Mouse (Mus musculus) myocyte (in vitro differentiated cells): ENCODE data around the gene Tmem269. TPM values are rescaled to one million over a fixed set of nuclear protein-coding genes. Genes with fewer than 3 reads are reported as not detected.
A peak's percentile ranks its signal among the peaks of the same experiment; 100 is the strongest.

Experiments
- H3K27me3 ChIP-seq: one replicate; pipeline ENCODE4 v1.6.1; 2011; ENCODE audit not compliant: control insufficient read depth, insufficient read depth, insufficient read length
- H3K36me3 ChIP-seq: one replicate; pipeline ENCODE4 v1.6.1; 2011; ENCODE audit not compliant: control insufficient read depth, insufficient read depth
- H3K4me2 ChIP-seq: one replicate; pipeline ENCODE4 v1.6.1; 2011; ENCODE audit warnings: low read depth, control low read depth
- H3K4me3 ChIP-seq: one replicate; pipeline ENCODE4 v1.5.1; 2011; ENCODE audit warnings: mild to moderate bottlenecking, control low read depth, moderate library complexity
- H3K79me2 ChIP-seq: one replicate; pipeline ENCODE4 v1.6.1; 2011; ENCODE audit not compliant: control insufficient read depth, insufficient read depth
- H3ac ChIP-seq: one replicate; pipeline ENCODE4 v1.6.1; 2011; ENCODE audit not compliant: control insufficient read depth, insufficient read length
- CEBPB ChIP-seq: IDR thresholded peaks from 2 replicates; pipeline ENCODE4 v1.6.1; 2011; ENCODE audit warnings: mild to moderate bottlenecking, moderate library complexity; ENCODE audit not compliant: poor library complexity, insufficient read depth, severe bottlenecking
- E2F4 ChIP-seq: IDR thresholded peaks from one replicate; pipeline ENCODE4 v1.6.1; 2011; ENCODE audit warnings: mild to moderate bottlenecking, control low read depth, moderate library complexity; ENCODE audit not compliant: insufficient read depth
- MAX ChIP-seq: IDR thresholded peaks from one replicate; pipeline ENCODE4 v1.6.1; 2011; ENCODE audit warnings: low read depth, mild to moderate bottlenecking, control low read depth
- MYOD1 ChIP-seq, 3 experiments: IDR thresholded peaks; one replicate each; pipeline ENCODE4 v1.6.1; 2011; ENCODE audit warnings: control low read depth in 2 of 3, low read depth in 2 of 3, mild to moderate bottlenecking in 2 of 3, moderate library complexity in 1 of 3; ENCODE audit not compliant: insufficient read length in 2 of 3, control insufficient read depth in 1 of 3
- MYOG ChIP-seq, 3 experiments: IDR thresholded peaks; one replicate each; pipeline ENCODE4 v1.6.1; 2011; ENCODE audit warnings: control low read depth in 2 of 3, low read depth in 2 of 3, mild to moderate bottlenecking in 2 of 3; ENCODE audit not compliant: insufficient read length in 2 of 3, control insufficient read depth in 1 of 3, insufficient read depth in 1 of 3
- POLR2A ChIP-seq: IDR thresholded peaks from one replicate; pipeline ENCODE4 v1.6.1; 2011; ENCODE audit warnings: low read depth, mild to moderate bottlenecking, control low read depth, moderate library complexity; ENCODE audit not compliant: insufficient read length
- POLR2AphosphoS2 ChIP-seq: IDR thresholded peaks from one replicate; pipeline ENCODE4 v1.6.1; 2011; ENCODE audit warnings: low read depth, control low read depth; ENCODE audit not compliant: insufficient read length
- REST ChIP-seq: IDR thresholded peaks from one replicate; pipeline ENCODE4 v1.6.1; 2011; ENCODE audit warnings: mild to moderate bottlenecking, control low read depth, moderate library complexity; ENCODE audit not compliant: insufficient read depth, insufficient read length
- SRF ChIP-seq: IDR thresholded peaks from one replicate; pipeline ENCODE4 v1.6.1; 2011; ENCODE audit warnings: low read depth; ENCODE audit not compliant: control insufficient read depth, insufficient read length
- TCF12 ChIP-seq: IDR thresholded peaks from one replicate; pipeline ENCODE4 v1.6.1; 2011; ENCODE audit warnings: mild to moderate bottlenecking, control low read depth; ENCODE audit not compliant: poor library complexity, insufficient read depth, severe bottlenecking
- TCF3 ChIP-seq: IDR thresholded peaks from one replicate; pipeline ENCODE4 v1.6.1; 2011; ENCODE audit warnings: low read depth, control low read depth; ENCODE audit not compliant: insufficient read length
- USF1 ChIP-seq: IDR thresholded peaks from one replicate; pipeline ENCODE4 v1.6.1; 2011; ENCODE audit warnings: low read depth, mild to moderate bottlenecking, control low read depth, moderate library complexity
- polyA plus RNA-seq: library from polyadenylated mRNA; unstranded; fragments of >200 nt; fragmentation: generic; extraction: Trizol; gene quantifications from one replicate; pipeline ENCODE4 v1.2.1, GENCODE M21; 2012; ENCODE audit warnings: missing spikeins

Tmem269 gene
- polyA plus RNA-seq, 1 experiment, result 0.07 TPM

DNA sequence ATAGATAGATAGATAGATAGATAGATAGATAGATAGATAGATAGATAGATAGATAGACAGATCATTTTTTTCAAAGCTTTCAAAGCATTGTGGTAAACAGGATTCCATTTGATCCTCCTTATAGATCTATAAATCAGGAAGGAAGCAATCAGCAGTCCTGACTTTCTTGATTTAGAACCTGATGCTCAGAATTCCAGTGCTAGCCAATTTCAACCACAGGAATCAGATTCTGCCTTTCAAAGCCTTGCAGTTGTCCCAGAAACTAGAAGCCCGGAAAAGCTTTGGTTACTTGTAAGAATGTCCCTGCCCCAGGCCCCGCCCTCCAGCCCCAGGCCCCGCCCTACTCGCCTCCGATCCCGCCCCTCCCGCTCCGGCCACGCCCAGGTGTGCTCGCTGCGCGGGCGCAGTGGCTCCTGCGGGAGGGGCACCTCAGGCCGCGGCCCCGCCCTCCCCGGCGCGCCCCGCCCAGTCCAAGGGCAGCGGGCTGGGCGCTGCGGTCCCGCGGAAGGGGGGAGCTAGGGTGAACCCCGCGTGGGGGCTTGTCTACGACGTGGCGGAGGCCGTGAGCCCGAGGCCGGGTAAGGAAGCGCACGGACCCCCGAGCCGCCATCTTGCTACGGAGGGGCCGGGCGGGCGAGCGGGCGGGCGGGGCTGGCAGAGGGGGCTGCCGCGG is 23.0 kb downstream of the Tmem269 start, which contains the start of gene Svbp:
Svbp (plus strand) TSS at position 398 of the 673 bp plus-strand sequence.
- H3K79me2 ChIP-seq, result peaks cover 11% of the 10 kb centered on the region
- H3K27me3 ChIP-seq, result no peaks in the 10 kb centered on the region
- peak within 1 kb of the TSS; percentile 6 for H3ac ChIP-seq
- H3K4me3 ChIP-seq, result peak within 1 kb of the TSS; percentile 51
- TF ChIP-seq TCF3 (no peak), SRF (no peak), USF1 (no peak), REST (no peak), MYOD1 (IDR thresholded peaks at IDR 0.05; ENCODE audit: control insufficient read depth in 1 of 3, insufficient read length in 2 of 3, low read depth in 2 of 3) (peak in 1 of 3 experiments; percentile 14), MAX (no peak), TCF12 (no peak), MYOG (IDR thresholded peaks at IDR 0.05; ENCODE audit: control insufficient read depth in 1 of 3, insufficient read depth in 1 of 3, insufficient read length in 2 of 3, low read depth in 2 of 3) (peak in 1 of 3 experiments; percentile 1), E2F4 (no peak), POLR2AphosphoS2 (peak; percentile 66), POLR2A (peak; percentile 69), CEBPB (no peak)
- H3K36me3 ChIP-seq, result no peaks in the 10 kb centered on the region
- H3K4me2 ChIP-seq, result peak within 1 kb of the TSS; percentile 91

DNA sequence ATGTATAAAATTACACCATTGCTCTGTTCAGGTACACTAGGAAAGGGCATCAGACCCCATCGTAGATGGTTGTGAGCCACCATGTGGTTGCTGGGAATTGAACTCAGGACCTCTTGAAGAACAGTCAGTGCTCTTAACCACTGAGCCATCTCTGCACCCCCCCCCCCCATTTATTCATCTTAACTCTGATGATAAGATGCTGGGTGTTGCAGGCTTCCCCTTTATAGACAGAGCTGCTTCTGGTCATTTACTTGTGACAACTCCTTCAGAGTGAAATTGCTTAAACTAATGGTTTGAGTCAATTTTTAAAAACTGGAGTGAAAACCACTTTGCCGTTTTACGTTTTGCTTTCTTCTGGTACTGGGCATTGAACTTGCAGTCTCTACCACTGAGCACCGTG is 25.3 kb downstream of the Tmem269 start:
- Histone ChIP-seq H3K36me3 (no peaks in the 10 kb centered on the region), H3K79me2 (peaks cover 11% of the 10 kb centered on the region), H3K4me3 (no peak overlapping the region), H3ac (no peak overlapping the region), H3K27me3 (no peaks in the 10 kb centered on the region), H3K4me2 (no peak overlapping the region)
- TF ChIP-seq MYOD1 (IDR thresholded peaks at IDR 0.05; ENCODE audit: control insufficient read depth in 1 of 3, insufficient read length in 2 of 3, low read depth in 2 of 3), result no peak
- TF ChIP-seq TCF12, result no peak
- no peak for TF ChIP-seq TCF3
- TF ChIP-seq MYOG (IDR thresholded peaks at IDR 0.05; ENCODE audit: control insufficient read depth in 1 of 3, insufficient read depth in 1 of 3, insufficient read length in 2 of 3, low read depth in 2 of 3), result no peak
- no peak for TF ChIP-seq SRF
- TF ChIP-seq MAX, result no peak
- TF ChIP-seq CEBPB, result no peak
- no peak for TF ChIP-seq USF1
- TF ChIP-seq E2F4, result no peak

DNA sequence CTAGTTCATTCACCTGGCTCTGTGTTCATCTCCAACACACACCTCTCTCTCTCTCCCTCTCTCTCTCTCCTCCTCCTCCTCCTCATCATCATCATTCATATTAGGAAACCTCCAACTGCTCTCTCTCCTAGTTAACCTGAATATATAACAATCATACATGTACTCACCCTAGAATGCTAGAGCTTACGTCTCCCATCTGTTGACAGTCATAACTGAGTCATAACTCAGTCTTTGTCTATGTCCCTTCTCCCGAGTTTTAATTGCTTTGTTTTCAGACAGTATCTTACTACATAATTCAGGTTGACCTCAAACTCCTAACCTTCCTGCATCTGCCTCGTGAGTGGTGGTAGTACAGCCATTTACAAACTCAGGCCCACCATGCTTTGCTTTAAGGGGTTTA is 26.7 kb downstream of the Tmem269 start:
- H3K4me2 ChIP-seq, result no peak overlapping the region
- TF ChIP-seq USF1 (no peak), SRF (no peak), TCF3 (no peak), MYOD1 (IDR thresholded peaks at IDR 0.05; ENCODE audit: control insufficient read depth in 1 of 3, insufficient read length in 2 of 3, low read depth in 2 of 3) (no peak), E2F4 (no peak), REST (no peak), MAX (no peak), MYOG (IDR thresholded peaks at IDR 0.05; ENCODE audit: control insufficient read depth in 1 of 3, insufficient read depth in 1 of 3, insufficient read length in 2 of 3, low read depth in 2 of 3) (no peak)

DNA sequence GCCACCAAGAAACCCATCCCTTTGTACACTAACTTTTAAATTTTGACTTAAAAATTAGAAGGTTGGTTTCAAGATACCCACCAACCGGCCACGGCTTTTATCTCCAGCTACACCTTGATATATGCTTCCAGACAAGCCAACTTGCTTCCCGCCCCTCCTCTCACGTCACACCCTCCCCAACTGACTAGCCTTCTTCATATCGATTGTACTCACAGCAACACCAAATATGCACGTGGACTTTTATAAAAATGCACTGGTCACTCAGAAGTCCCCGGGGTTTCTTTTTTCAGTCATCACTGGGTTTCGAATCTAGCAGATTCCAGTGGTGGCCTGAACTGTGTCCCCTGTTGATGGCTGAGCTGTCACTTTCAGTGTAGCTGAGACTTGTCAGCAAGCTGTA is 27.4 kb downstream of the Tmem269 start:
- peaks cover 3% of the 10 kb centered on the region for H3K79me2 ChIP-seq
- no peaks in the 10 kb centered on the region for H3K27me3 ChIP-seq
- TF ChIP-seq TCF3 (no peak), E2F4 (no peak), MYOD1 (IDR thresholded peaks at IDR 0.05; ENCODE audit: control insufficient read depth in 1 of 3, insufficient read length in 2 of 3, low read depth in 2 of 3) (no peak), USF1 (no peak), POLR2AphosphoS2 (no peak), POLR2A (no peak)
- no peaks in the 10 kb centered on the region for H3K36me3 ChIP-seq
- no peak overlapping the region for H3ac ChIP-seq
- no peak overlapping the region for H3K4me2 ChIP-seq
- H3K4me3 ChIP-seq, result no peak overlapping the region

More for the DNA sequence above, 26.7 kb downstream of the Tmem269 start:
- no peak overlapping the region for H3ac ChIP-seq
- peaks cover 9% of the 10 kb centered on the region for H3K79me2 ChIP-seq
- no peaks in the 10 kb centered on the region for H3K36me3 ChIP-seq
- no peaks in the 10 kb centered on the region for H3K27me3 ChIP-seq
- no peak overlapping the region for H3K4me3 ChIP-seq

DNA sequence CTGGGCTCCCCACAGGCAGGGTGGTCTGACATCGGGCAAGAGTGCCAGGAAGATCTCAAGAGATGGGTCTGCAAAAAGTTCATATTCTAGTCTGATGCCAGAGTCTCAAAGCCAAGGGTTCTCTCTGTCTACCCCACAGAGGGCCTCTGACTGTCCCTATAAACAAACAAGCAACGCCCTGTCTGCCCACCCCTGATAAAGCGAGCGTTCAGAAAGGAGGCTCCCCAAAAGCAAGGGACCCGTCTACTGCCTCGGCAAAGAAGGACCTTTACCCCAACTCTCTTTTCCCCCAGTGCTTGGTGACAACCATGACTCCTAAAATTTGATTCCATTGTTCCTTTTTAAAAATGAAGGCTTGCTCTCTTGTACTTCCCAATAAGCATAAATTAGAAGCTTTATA is 28.2 kb downstream of the Tmem269 start, which contains the start of gene Ermap:
Ermap (minus strand) TSS at position 148 of the 400 bp plus-strand sequence.
- Histone ChIP-seq H3K36me3 (no peaks in the 10 kb centered on the region), H3K4me3 (no peak within 1 kb of the TSS), H3K27me3 (no peaks in the 10 kb centered on the region), H3K4me2 (no peak within 1 kb of the TSS), H3ac (no peak within 1 kb of the TSS), H3K79me2 (no peaks in the 10 kb centered on the region)
- TF ChIP-seq POLR2A (no peak), CEBPB (no peak), SRF (no peak), TCF3 (no peak), REST (no peak), USF1 (no peak), E2F4 (no peak), MYOG (IDR thresholded peaks at IDR 0.05; ENCODE audit: control insufficient read depth in 1 of 3, insufficient read depth in 1 of 3, insufficient read length in 2 of 3, low read depth in 2 of 3) (no peak), MYOD1 (IDR thresholded peaks at IDR 0.05; ENCODE audit: control insufficient read depth in 1 of 3, insufficient read length in 2 of 3, low read depth in 2 of 3) (no peak), TCF12 (no peak), POLR2AphosphoS2 (no peak), MAX (no peak)
